Mouse (Mus musculus) urinary bladder, postnatal 10 days (tissue): Measurements from ENCODE around the gene Qrfpr.

ENCODE experiments used
- DNase-seq: peaks from one replicate; pipeline ENCODE4 v3.0.0; 2022; ENCODE audit warnings: low spot score

Gene Qrfpr

DNA sequence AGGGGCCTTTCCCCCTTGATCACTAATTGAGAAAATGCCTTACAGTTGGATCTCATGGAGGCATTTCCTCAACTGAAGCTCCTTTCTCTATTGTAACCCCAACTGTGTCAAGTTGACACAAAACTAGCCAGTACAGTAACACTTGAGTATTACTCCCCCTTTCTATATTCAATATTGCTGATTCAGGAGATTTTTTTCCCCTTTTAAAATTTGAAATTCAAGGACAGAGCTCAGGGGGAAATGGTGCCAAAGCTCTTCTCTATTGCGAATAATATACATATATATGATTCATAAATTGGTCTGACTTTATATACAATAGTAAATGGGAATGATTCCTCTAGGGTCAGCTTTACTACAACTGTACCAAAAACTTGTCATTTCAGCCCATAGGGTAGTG lies 71.6 kb downstream of the Qrfpr start:
- DNase-seq, result no peak

DNA sequence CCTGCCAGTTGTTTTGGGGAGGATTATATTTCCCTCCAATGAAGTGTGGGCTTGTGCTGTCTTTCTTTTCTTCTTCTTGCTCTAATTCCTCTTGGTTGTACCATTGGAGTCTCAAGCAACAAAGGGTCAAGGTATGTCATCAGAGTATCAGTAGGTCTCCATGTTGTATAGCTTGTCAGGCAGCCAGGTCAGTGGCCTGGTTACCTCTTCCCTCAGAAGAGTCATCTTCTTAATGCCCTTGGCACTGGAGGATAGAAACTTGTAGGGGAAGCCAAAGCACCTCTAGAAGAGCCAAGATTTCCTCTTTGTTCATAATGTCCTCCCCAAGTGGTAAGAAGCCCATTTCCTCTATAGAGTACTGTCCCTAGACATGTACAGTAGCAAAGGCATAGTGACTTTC lies 83.1 kb downstream of the Qrfpr start:
- DNase-seq, result no peak

DNA sequence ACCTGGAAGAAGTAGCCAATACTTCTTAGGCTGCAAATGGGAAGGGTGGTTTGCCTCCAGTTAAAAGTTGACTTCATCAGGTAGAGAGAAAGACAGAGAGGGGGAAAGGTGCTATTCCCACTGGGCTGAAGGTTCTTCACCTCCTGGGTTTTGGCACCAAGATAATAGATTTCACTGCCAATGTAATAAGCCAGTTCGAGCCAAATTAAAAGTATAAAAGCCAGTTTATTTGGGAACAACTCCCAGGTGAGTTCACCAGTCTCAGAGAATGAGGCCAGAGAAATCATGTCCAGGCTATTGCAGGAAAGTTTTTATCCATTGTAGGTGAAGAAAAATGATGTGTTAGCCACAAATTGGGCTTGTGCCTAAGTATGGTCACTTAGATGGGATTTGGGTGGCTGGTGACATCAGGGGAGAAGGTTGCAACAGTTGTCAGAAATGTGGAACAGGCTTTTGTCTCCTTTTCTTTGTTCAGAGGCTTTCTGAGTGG lies 83.9 kb downstream of the Qrfpr start:
- DNase-seq, result no peak

DNA sequence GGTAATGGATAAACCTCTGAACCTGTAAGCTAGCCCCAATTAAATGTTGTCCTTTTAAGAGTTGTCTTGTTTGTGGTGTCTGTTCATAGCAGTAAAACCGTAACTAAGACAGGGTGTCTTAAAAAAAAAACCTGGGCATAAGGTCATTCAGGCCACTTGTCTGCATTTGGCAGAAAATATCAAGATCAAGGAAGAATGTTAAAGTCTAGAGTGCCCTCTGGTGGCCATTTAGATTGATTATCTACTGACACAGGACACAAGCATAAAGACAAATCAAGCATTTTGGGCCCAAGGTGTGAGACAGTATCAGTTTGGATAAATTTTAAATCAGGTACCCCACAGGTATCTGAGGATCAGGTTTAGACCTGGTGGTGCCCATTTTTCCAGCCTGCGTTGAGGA lies 84.6 kb downstream of the Qrfpr start:
- DNase-seq, result no peak

DNA sequence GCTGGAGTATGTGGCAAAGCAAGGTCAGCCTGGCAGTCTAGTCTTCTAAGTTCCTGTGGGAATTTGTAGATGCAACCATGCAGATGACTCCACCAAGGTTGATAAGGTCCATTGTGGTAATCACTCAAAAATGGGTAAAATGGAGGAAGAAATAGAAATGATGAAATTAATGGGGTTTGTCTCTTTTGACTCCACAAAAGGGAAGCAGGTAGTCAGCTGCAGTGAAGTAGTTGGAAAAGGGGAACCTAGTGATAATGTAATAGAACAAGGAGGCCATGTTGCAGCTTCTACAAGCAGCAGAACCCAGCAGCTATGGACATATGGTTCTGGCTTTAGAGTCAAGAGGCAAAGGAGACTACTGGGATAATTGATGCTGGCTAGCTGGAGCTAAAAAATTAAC lies 86.0 kb downstream of the Qrfpr start:
- no peak for DNase-seq
